Mouse (Mus musculus) liver, embryonic 14.5 days (tissue): ENCODE measurements around the gene Ntm. TPM values are rescaled to one million over a fixed set of nuclear protein-coding genes. Genes with fewer than 3 reads are reported as not detected.

Experiments
- ATAC-seq: fragments of 200-750 bp; cut with Nextera tagmentation; 2 replicates; pipeline ENCODE4 v1.8.0; 2017; ENCODE audit warnings: moderate number of reproducible peaks, mild to moderate bottlenecking, moderate library complexity; ENCODE audit not compliant: insufficient read depth
- DNase-seq, 3 experiments: peaks; one replicate each; pipeline ENCODE4 v3.0.0-alpha.2; 2012 to 2013; ENCODE audit warnings: low read depth in 3 of 3, low spot score in 3 of 3
- H3K27ac ChIP-seq: fragments of 300-500 bp; sonication (generic); 2 replicates; pipeline ENCODE4 v1.5.1; 2014; ENCODE audit warnings: moderate library complexity, mild to moderate bottlenecking, control low read depth, inconsistent platforms
- H3K27me3 ChIP-seq: fragments of 300-500 bp; sonication (generic); 2 replicates; pipeline ENCODE4 v1.6.1; 2014; ENCODE audit warnings: mild to moderate bottlenecking, low read length, moderate library complexity; ENCODE audit not compliant: control insufficient read depth, insufficient read depth
- H3K36me3 ChIP-seq: fragments of 300-500 bp; sonication (generic); replicated peaks from 2 replicates; pipeline ENCODE4 v1.6.1; 2014; ENCODE audit warnings: low read depth; ENCODE audit not compliant: control insufficient read depth, insufficient read depth
- H3K4me1 ChIP-seq, 2 experiments: fragments of 200-500 bp in 1 of 2; fragments of 300-500 bp in 1 of 2; sonication (generic) in 1 of 2; replicated peaks; 2 replicates each; pipeline ENCODE4 v1.6.1; 2012 to 2014; ENCODE audit warnings: antibody characterized with exemption in 1 of 2, inconsistent platforms in 1 of 2, low read length in 1 of 2; ENCODE audit not compliant: control insufficient read depth in 2 of 2, insufficient read depth in 2 of 2
- H3K4me2 ChIP-seq: fragments of 300-500 bp; sonication (generic); 2 replicates; pipeline ENCODE4 v1.6.1; 2014; ENCODE audit warnings: low read depth, mild to moderate bottlenecking, control low read depth, moderate library complexity
- H3K4me3 ChIP-seq, 2 experiments: fragments of 200-500 bp in 1 of 2; fragments of 300-500 bp in 1 of 2; sonication (generic) in 1 of 2; 2 replicates each; pipeline ENCODE4 v1.5.1; 2012 to 2014; ENCODE audit warnings: low read depth in 2 of 2, low read length in 2 of 2, mild to moderate bottlenecking in 2 of 2, control low read depth in 1 of 2, inconsistent platforms in 1 of 2, moderate library complexity in 1 of 2; ENCODE audit not compliant: insufficient read depth in 1 of 2
- H3K9ac ChIP-seq: fragments of 300-500 bp; sonication (generic); replicated peaks from 2 replicates; pipeline ENCODE4 v1.6.1; 2014; ENCODE audit warnings: mild to moderate bottlenecking, control low read depth, moderate library complexity
- H3K9me3 ChIP-seq: fragments of 300-500 bp; sonication (generic); 2 replicates; pipeline ENCODE4 v1.6.1; 2016; ENCODE audit warnings: low read length, mixed read lengths; ENCODE audit not compliant: control insufficient read depth
- CTCF ChIP-seq: IDR thresholded peaks from 2 replicates; pipeline ENCODE4 v1.5.1; 2016; ENCODE audit warnings: antibody characterized with exemption, low read depth, control low read depth
- EP300 ChIP-seq: IDR thresholded peaks from 2 replicates; pipeline ENCODE4 v1.6.1; 2016; ENCODE audit warnings: antibody characterized with exemption, low read depth
- whole genome bisulfite sequencing: fragments of 180-500 bp; shearing (Covaris S2); extraction: QIAGEN DNeasy Blood & Tissue Kit; methylation state at CpG from one replicate; pipeline ENCODE4 v1.1.7; 2014; ENCODE audit not compliant: insufficient replicate concordance; 5-methylcytosine and 5-hydroxymethylcytosine counted together
- polyA plus RNA-seq, 2 experiments: library from polyadenylated mRNA; depleted of rRNA in 1 of 2; stranded (reverse) in 1 of 2; unstranded in 1 of 2; fragments of >200 nt; fragmentation: Nextera tagmentation in 1 of 2; extraction: Ambion mirVana in 1 of 2; gene quantifications; 2 replicates each; pipeline versions ENCODE4 v1.2.1 to v1.2.3; 2012 to 2014

The Ntm gene
- polyA plus RNA-seq, 2 experiments = 0.21 to 0.30 TPM

DNA sequence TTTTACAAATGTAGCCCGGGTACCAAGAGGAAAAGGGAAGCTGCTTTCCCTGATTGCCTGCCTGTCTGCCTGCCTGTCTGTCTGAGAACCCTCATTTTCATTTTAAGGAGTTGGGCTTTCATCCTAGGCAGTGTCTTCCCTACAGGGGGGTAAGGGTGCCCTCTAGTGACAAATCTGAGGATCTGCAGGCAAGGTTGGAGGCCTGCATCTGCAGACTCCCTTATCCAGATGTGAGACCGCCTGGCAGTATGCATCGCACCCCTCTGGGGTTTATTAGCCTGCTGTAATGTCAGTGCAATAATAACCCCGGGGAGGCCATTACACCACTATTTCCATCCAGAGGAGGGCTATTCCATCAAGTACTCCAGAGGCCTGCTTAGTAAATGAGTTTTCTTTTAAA is 312.3 kb downstream of the Ntm start:
- Histone ChIP-seq H3K4me2 (no peak overlapping the region), H3K9ac (no peak overlapping the region), H3K27me3 (no peaks in the 10 kb centered on the region), H3K9me3 (no peaks in the 10 kb centered on the region), H3K36me3 (no peaks in the 10 kb centered on the region), H3K4me3 (no peak overlapping the region), H3K27ac (no peak overlapping the region), H3K4me1 (no peaks in the 10 kb centered on the region)
- peak; percentile 72 for TF ChIP-seq CTCF
- TF ChIP-seq EP300 = no peak
- no peak for ATAC-seq
- WGBS = 28% methylated on average over 4 of the region's 4 CpGs
- no peak for DNase-seq

DNA sequence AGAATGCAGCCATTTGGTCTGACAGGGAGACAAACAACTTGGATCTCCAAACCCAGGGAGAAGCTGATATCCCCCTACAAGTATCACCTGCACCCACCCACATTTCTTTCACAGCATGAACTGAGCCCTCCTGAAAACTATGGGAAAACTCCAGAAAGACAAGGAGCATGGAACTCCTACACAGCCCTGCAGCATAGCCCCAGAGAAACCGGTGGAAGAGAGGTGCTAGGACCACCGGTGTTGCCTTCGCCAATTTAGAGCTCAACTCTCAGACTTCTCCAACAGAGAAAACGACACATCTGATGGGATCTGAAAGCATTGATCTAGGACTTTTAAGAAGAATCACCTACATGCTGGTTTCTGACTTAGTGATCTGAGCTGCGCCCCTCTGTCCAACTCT is 312.7 kb downstream of the Ntm start:
- Histone ChIP-seq H3K4me3 (no peak overlapping the region), H3K4me2 (no peak overlapping the region), H3K36me3 (no peaks in the 10 kb centered on the region), H3K27ac (no peak overlapping the region), H3K9ac (no peak overlapping the region), H3K9me3 (no peaks in the 10 kb centered on the region), H3K4me1 (no peaks in the 10 kb centered on the region), H3K27me3 (no peaks in the 10 kb centered on the region)
- TF ChIP-seq EP300 (no peak), CTCF (no peak)
- 47% methylated on average over 5 of the region's 5 CpGs for WGBS
- ATAC-seq (no peak), DNase-seq (no peak)

DNA sequence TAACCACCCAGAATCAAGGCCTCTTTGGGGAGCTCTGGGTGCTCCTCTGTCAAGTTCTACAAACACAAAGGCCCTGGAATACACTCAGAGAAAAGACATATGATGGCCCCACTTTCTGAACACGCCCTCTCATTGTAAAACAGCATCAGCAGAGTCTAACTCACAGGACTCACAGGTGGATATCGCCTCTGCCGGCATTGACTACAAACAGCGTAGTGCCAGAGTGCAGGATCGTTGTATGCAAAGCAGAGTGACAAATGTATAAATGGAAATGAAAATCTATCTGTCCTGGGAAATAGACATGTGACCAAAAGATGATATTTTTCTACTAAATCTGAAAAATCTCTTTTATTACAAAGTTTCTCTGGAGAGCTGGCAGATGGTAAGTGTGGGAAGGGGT is 314.7 kb downstream of the Ntm start:
- H3K27ac ChIP-seq = no peak overlapping the region
- H3K4me1 ChIP-seq = no peaks in the 10 kb centered on the region
- H3K9me3 ChIP-seq = no peaks in the 10 kb centered on the region
- H3K4me2 ChIP-seq = no peak overlapping the region
- no peak for DNase-seq
- no peaks in the 10 kb centered on the region for H3K27me3 ChIP-seq
- H3K4me3 ChIP-seq = no peak overlapping the region
- no peak for TF ChIP-seq CTCF
- TF ChIP-seq EP300 = no peak
- no peak overlapping the region for H3K9ac ChIP-seq
- H3K36me3 ChIP-seq = no peaks in the 10 kb centered on the region
- WGBS = 61% methylated on average over 5 of the region's 5 CpGs
- ATAC-seq = no peak

DNA sequence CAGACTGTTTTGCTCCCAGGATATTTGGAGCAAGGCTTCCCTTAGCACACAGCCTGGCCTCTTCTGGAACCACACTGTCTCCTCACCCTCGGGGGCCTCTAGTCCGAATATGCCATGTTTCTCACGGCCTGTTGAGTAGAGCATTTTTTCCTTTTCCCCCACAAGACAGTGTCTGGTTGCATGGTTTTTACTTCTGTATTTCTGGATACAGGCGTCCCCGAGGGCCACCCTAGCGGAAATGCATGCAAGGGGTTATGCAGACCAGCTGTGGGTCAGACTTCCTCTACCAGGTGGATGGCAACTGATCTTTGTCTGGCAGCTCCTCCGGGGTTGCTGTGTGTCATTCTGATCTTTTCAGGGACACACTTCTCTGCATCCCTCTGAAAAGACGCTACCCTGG is 315.2 kb downstream of the Ntm start:
- Histone ChIP-seq H3K9ac (no peak overlapping the region), H3K4me3 (no peak overlapping the region), H3K27ac (no peak overlapping the region), H3K27me3 (no peaks in the 10 kb centered on the region), H3K4me1 (no peaks in the 10 kb centered on the region), H3K4me2 (no peak overlapping the region), H3K36me3 (no peaks in the 10 kb centered on the region), H3K9me3 (no peaks in the 10 kb centered on the region)
- WGBS = 29% methylated on average over 8 of the region's 8 CpGs
- no peak for ATAC-seq
- no peak for TF ChIP-seq CTCF
- no peak for TF ChIP-seq EP300
- no peak for DNase-seq

DNA sequence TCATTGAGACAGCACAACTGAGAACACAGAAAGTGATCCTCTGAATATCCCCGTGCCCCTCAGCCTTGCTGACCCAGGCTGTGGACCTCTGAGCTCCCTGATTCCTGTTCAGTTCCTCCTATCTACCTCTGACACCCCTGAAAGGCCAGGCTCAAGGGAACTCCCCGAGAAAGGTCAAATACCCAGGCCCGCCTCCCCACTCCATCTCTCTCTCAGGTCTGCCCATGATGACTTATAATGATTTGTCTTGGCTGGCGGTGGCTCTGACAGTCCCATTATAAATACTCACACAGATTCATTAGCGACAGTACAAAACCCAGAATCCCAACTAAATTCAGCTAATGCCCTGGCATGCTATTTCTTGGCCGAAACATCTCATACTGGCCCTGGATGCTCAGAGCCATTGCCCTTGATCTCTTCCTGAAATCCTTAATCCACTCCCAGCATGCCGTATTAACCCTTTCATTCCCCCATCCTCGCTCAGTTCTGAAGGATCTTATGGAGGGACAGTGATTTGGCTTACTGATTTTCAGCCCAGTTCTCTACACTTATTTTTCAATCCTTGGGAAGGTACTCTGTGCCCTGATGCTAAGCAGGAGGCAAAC is 317.0 kb downstream of the Ntm start:
- Histone ChIP-seq H3K9me3 (no peaks in the 10 kb centered on the region), H3K27ac (no peak overlapping the region), H3K4me3 (no peak overlapping the region), H3K27me3 (no peaks in the 10 kb centered on the region), H3K9ac (no peak overlapping the region), H3K4me2 (no peak overlapping the region), H3K36me3 (no peaks in the 10 kb centered on the region), H3K4me1 (no peaks in the 10 kb centered on the region)
- ATAC-seq = no peak
- 54% methylated on average over 8 of the region's 8 CpGs for WGBS
- TF ChIP-seq CTCF (no peak), EP300 (no peak)
- no peak for DNase-seq
